Mouse (Mus musculus): Measurements from ENCODE around the gene Haghl.
"Not testable (repeated sequence)": the region's sequence is repeated elsewhere in the genome, so short reads cannot be mapped to it uniquely, and the experiment has no call there.

Gene Haghl

GRCm38 (mm10) chr17:25818851-25819780 is 33.6 kb upstream of the Haghl start:
- DNase-seq = peak in 1 of 2 experiments; percentile 36

- DNase-seq = no peak
Observed at GRCm38 (mm10) chr17:25817662-25818061, 32.2 kb upstream of the Haghl start.

GRCm38 (mm10) chr17:25813471-25813870 is 28.0 kb upstream of the Haghl start:
- DNase-seq = peak; percentile 83 to 95

- DNase-seq = no peak
Observed at GRCm38 (mm10) chr17:25810890-25811289, 25.4 kb upstream of the Haghl start.

- no peak for DNase-seq
Observed at GRCm38 (mm10) chr17:25809606-25810340, 24.3 kb upstream of the Haghl start.

GRCm38 (mm10) chr17:25808789-25809605 is 23.5 kb upstream of the Haghl start, which contains the start of gene Fbxl16:
TSS of gene Fbxl16 (plus strand) at chr17:25809085.
- peak; percentile 78 to 80 for DNase-seq

- DNase-seq = no peak
Observed at GRCm38 (mm10) chr17:25808028-25808427, 22.6 kb upstream of the Haghl start.

GRCm38 (mm10) chr17:25807452-25807851 is 22.0 kb upstream of the Haghl start:
- not testable (repeated sequence) for DNase-seq

- no peak for DNase-seq
Observed at GRCm38 (mm10) chr17:25806507-25806906, 21.0 kb upstream of the Haghl start.

GRCm38 (mm10) chr17:25802825-25803517 is 17.5 kb upstream of the Haghl start:
- DNase-seq = no peak

GRCm38 (mm10) chr17:25801029-25801428 is 15.6 kb upstream of the Haghl start:
- DNase-seq = peak; percentile 80 to 81

GRCm38 (mm10) chr17:25796951-25797369 is 11.5 kb upstream of the Haghl start, which contains the start of gene Metrn:
TSS of gene Metrn (minus strand) at chr17:25797136.
- peak; percentile 92 to 97 for DNase-seq

GRCm38 (mm10) chr17:25796211-25796771 is 10.8 kb upstream of the Haghl start:
- peak; percentile 52 to 72 for DNase-seq

GRCm38 (mm10) chr17:25795609-25796092 is 10.2 kb upstream of the Haghl start, which contains the start of gene AC134908.4:
TSS of gene AC134908.4 (minus strand) at chr17:25795659.
- DNase-seq = peak; percentile 79 to 83

- no peak for DNase-seq
Observed at GRCm38 (mm10) chr17:25794998-25795397, 9.5 kb upstream of the Haghl start.

GRCm38 (mm10) chr17:25794197-25794596 is 8.7 kb upstream of the Haghl start:
- no peak for DNase-seq

- DNase-seq = peak; percentile 89
Observed at GRCm38 (mm10) chr17:25792615-25793014, 7.1 kb upstream of the Haghl start, which contains the start of gene Fam173a. TSS of gene Fam173a (minus strand) at chr17:25792901.

GRCm38 (mm10) chr17:25791843-25792527 is 6.5 kb upstream of the Haghl start:
- peak; percentile 77 to 88 for DNase-seq

- no peak for DNase-seq
Observed at GRCm38 (mm10) chr17:25791320-25791842, 5.9 kb upstream of the Haghl start.

- no peak for DNase-seq
Observed at GRCm38 (mm10) chr17:25786781-25787504, 1.5 kb upstream of the Haghl start.
